Mouse (Mus musculus): ENCODE measurements around the gene Nr5a2.

- TF ChIP-seq POLR2A (IDR thresholded peaks at IDR 0.05; ENCODE audit: borderline replicate concordance, insufficient read depth, low read length) (no peak), CTCF (IDR thresholded peaks at IDR 0.05; ENCODE audit: borderline replicate concordance, insufficient read depth, low read depth, low read length) (no peak)
Observed at GRCm38 (mm10) chr1:136832305-136833152, 127.7 kb downstream of the Nr5a2 start.

Measured in cerebellum, adult 2 months (tissue).